Mouse (Mus musculus) inflammation-experienced regulatory T-cells, adult 6 months (primary cell): ENCODE measurements around the gene Mia. TPM values are rescaled to one million over a fixed set of nuclear protein-coding genes. Genes with fewer than 3 reads are reported as not detected.

Experiments used
- ATAC-seq: one replicate; pipeline ENCODE4 v1.8.0; 2017
- polyA plus RNA-seq, 3 experiments: library from polyadenylated mRNA; unstranded; fragments of 100-300 nt; shearing (Covaris generic); gene quantifications; one replicate each; pipeline ENCODE4 v1.2.1; 2017

Gene Mia
- polyA plus RNA-seq, 3 experiments from 2014 or later, result not detected

DNA sequence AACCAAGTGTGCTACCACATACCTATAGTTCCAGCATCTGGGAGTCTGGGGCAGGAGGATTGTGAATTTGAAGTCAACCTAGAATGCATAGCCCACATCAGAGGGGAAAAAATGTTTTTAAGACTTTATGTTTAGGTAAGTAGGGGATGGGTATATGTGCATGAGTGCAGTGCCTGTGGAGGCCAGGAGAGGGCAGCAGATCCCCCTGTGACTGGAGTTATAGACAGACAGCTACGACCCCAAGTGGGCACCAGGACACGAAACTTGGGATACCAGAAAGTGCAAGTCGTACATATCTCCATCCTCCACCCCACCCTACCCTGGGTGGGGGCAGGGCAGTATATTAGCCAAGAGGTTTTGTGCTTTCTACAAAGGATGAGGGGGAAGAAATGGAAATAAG lies 4.0 kb upstream of the Mia start:
- no peak for ATAC-seq

GRCm38 (mm10) chr7:27182498-27182897 lies 1.5 kb upstream of the Mia start:
- ATAC-seq, result no peak

- ATAC-seq, result no peak
Observed at GRCm38 (mm10) chr7:27180036-27180435, 921 bp downstream of the Mia start.

DNA sequence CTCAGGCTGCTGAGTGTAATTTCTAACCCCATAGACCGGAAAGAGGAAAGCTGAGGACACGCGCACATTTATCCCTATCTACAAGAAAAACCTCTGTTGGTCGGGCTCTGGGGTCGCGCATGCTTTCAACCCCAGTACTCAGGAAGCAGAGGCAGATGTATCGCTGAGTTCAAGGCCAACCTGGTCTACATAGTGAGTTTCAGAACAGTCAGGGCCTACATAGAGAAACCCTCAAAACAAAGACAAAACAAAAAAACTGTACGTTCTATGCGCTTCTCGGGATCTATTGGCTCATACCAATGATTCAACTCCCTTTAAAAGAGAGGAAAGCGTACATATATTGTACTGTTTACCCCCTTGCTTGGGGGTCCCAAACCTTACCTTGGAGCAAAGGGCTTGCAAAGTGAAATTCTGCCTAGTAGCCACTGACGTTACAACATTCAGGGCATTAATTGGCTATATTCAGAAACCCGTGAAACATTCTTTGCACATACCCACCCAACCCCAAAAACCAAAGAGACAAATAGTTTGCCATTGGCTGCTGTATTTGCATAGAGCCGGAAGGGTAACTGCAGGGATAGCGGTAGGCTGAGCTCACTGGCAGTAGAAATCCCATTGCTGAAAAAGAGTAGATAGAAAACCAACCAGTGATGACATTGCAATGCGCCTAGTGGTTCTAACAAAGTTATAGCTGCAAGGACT lies 1.6 kb downstream of the Mia start:
- no peak for ATAC-seq

DNA sequence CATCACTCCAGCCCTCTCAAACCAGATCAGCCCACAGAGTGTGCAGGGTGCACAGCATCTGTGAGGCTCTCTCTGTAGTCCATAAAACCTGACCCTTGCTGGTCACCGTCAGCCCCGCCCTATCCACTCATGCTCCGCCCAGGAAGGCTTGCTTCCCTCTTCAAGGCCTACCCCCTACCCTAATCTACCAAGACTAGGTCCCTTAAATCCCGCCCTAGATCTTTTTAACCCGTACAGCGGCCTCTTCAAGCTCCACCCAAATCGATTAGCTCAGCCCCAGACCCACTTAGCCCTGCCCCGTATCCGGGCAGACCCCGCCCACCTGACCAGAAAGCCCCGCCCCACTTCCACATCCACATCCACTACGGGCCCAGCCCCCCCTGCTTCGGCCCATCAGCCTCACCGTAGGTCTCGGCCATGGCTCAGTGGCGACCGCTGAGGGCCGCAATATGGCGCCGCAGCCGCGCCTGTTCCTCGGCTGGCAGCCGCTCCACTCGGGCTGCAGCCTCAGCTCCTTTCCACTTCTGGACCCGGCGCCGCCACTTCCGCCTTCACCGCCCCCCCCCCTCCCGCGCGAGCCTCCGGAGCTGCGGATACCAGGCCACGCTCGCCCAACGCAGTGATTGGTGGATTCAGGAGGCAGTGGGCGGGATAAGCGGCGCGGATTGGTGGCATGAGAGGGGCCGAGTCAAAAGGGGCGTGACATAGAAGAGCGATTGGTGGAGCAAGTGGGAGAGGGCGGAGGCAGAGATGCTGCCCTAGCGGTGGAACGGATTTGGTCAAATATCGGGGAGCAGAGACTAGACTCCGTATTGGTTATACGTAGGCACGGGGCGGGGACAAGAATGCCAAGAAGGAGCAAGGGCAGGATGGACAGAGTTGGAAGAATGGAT lies 2.4 kb downstream of the Mia start, which contains the start of gene Rab4b:
TSS of gene Rab4b (minus strand) at position 573 of the 893 bp plus-strand sequence.
- peak; percentile 94 for ATAC-seq

DNA sequence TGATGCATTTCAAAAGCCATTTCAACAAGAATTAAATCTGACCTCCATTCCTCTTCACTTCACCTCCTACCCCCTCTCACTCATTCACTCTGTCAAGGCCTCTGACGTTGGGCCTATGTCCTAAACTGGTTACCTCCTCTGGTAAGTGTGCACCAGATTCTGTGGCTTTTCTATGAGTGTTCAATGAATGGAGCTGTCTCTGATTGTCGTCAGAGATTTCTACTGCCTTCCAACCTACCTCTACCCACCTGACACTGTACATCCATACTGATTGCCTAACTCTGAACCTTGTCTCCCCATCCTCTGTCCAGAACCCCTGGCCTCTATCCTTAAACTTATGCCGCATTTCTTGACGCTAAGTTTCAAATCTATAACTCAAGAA lies 3.0 kb downstream of the Mia start:
- ATAC-seq, result no peak

DNA sequence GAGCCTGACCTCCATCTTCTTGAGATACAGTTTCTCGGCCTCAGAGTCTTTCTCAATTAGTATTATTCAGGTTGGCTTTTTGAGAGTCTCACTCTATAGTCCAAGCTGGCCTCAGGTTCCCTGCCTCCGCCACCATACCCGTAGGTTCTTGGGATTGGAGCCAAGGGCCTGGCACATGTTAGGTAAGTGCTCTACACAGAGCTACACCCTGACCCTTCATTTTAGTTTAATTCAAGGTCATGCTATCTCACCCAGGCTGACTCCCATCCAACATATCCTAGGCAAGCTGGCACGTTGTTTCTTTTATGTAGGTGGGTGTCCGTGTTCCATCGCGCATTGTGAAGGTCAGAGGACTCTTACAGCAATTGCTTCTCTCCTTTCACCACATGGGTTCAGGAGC lies 6.1 kb downstream of the Mia start:
- no peak for ATAC-seq

DNA sequence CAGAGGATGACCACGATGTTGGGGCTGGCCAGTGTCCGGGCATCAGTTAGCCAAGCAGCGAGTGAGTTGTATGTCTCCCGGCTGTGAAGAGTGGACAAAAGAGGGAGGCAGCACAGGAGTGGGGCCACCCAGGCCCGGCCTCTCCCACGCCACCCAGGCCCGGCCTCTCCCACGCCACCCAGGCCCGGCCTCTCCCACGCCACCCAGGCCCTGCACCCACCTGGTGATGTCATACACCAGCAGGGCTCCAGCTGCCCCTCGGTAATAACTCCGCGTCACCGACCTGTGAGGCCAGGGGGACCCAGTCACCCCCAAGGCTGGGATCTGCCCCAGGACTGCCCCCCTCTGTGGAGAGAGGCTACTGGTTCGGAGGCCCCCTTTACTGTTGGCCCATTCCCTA lies 6.5 kb downstream of the Mia start:
- no peak for ATAC-seq

- no peak for ATAC-seq
Observed at GRCm38 (mm10) chr7:27170981-27171380, 10.0 kb downstream of the Mia start.

DNA sequence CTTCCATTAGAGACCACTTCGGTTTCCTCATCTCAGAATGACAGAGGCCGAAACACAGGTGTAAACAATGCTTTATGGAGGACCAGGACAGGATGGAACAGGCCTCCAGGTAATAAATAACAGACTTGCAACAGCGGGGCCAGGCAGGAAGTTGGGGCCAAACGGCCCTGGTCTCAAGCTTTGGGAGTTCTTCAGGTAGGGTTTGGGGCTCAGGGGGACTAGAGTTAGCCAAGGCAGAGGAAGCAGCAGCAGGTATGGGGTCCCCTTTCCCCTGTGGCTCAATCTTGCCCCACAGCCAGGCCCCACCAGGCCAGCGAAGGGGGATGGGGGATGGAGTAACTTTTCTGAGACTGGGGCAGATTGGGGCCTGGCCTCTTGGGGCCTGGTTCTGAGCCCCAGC lies 12.6 kb downstream of the Mia start:
- ATAC-seq, result no peak

DNA sequence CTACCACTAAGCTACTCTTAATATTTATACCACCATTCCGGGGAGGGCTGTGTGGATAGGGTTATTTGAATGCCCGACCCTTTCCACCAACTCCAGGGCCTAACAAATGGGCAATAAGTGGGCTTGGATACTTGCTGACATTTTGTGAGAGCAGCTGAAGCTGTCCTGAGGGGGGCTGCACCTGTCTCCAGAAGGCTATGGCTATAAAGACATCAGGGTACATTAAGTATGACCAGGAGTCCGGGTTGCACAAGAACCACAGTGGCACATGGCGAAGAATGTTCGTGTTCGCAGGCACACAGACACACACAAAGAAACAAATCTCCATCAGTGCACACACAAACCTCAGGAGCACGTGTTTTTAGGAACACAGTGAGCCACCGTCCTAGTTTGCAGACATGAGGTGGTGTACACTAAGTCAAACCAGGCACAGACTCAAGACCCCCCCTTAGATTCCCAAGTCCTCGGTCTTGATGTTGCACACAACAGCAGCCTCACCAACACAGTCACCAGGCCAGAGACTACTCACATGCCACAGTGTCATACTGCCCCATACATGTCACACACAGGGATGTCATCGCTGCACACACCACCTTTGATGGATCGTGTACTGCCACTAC lies 13.4 kb downstream of the Mia start:
- ATAC-seq, result no peak

DNA sequence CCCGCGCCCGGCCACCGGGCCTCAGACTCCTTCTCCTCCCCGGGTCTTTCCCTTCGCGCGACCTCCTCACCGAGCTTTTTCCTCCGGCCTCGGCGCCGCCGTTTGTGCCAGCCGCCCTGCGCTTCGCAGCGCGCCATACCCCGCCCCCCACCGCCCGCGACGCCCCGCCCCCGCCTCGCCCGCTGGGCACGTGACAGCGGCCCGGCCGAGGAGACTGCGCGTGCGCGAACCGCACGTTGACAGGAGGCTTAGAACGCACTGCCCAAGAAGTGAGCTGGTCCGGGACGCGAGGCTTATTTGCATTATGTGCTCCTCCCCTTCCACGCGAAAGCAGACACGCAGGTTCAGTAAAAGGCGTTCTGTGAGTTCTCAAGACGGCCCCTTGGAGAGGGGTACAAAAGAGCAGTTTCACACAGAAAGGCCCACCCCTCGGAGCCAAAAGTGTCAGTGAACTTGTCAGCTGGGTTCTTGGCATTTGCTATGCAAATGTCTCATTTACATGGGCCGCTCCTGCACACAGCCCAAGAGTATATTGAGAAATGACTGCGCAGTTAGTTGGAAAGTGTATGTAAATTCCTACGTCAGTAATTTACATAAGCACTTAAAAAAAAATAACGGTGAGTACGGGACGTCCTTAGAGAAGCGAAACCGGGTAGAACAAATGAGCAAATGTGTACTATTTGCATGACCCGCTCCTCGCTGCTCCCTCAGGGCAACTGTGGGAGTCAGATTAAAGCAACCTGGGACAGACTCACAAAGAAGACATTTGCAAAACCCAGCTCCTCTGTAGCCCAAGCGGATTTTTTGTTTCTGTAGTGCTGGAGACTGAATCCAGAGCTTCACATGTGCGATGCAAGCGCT lies 14.1 kb downstream of the Mia start, which contains the start of gene Egln2:
TSS of gene Egln2 (minus strand) at position 189 of the 861 bp plus-strand sequence.
- ATAC-seq, result peak; percentile 81

GRCm38 (mm10) chr7:27166229-27166613 lies 14.7 kb downstream of the Mia start:
- peak; percentile 36 for ATAC-seq

GRCm38 (mm10) chr7:27165696-27166095 lies 15.3 kb downstream of the Mia start:
- ATAC-seq, result no peak

DNA sequence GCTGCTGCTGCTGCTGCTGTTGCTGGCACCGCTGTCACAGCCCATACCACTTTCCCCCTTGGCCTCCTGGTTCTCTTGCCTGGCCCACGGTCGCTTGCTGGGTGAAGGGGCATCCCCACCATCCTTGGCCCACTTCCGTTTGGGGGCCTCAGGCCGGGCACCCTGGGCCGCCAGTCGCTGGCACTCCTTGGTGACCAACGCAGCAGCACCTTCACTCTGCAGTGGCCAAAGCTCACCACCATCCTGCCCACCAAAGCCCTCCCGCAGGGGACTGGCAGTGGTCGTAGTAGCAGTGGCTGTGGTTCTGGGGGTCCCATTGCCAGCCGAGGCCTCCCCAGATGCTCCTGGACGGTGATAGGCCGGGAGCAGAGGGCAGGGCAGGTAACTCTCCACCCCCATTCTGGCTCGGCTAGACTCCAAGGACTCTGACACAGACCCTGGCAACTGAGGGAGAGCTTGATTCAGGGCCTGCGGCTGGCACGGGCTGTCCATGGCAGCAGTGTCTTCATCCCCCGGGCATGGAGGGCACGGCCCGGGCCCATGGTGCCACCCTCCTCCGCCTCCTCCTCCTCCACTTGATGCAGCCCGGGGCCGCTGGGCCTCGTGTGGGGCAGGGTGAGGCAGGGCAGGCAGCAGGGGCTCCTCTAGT lies 15.8 kb downstream of the Mia start:
- ATAC-seq, result no peak

- ATAC-seq, result no peak
Observed at GRCm38 (mm10) chr7:27164112-27164947, 16.6 kb downstream of the Mia start.

DNA sequence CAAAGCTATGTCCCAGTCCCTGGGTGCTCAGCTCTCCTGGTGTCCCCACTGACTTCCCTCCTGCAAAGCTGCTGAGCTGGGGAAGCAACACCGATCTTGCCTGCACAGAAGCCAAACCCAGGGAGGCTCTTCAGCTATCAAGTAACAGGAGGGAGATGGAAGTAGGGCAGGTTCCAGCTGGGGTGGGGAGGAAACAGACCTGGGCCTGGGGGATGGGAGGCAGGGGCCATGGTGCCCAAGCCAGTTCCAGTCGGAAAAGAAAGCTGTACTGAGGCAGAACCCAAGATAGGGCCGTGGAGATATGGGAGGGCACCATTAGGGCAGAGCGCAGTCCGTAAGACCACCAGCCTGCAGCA lies 17.5 kb downstream of the Mia start:
- ATAC-seq, result no peak

DNA sequence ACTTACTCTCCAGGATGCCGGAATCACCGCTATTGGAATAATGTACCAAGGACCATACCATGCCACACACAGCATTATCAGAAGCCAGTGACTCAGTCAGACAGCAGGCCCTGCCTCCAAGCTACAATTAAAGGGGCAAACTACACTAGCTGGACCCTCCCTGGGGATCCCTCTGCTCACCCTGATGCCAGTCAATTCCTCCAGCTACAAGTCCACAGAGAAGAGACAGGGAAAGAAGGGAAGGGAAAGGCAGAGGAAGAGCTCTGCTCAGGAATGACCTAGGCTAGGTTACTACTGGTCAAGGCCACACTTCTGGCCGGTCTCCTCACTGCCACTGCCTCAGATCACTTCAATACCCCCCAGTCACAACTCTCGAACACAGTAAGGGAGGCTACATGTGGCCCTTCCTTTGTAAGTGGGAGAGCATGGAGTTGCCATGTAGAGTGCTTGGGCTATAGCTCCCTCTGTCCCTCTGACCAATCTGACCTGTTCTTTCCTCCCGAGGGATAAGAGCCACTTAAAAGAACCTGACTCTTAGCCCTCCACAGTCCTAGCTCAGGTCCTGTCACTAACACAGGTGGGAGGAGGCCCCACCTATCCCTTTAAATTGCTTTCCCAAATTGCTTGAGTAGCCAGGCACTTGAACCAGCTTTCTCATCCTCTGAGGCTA lies 18.0 kb downstream of the Mia start:
- ATAC-seq, result no peak

GRCm38 (mm10) chr7:27161744-27162143 lies 19.2 kb downstream of the Mia start:
- no peak for ATAC-seq

- ATAC-seq, result no peak
Observed at GRCm38 (mm10) chr7:27160921-27161320, 20.0 kb downstream of the Mia start.
